Mouse (Mus musculus) frontal cortex, adult (tissue): ENCODE results near the gene Sumo2.
"Not testable (repeated sequence)": the region's sequence is repeated elsewhere in the genome, so short reads cannot be mapped to it uniquely, and the experiment has no call there.

Experiments used
- ATAC-seq: cut with Nextera tagmentation; 2 replicates; pipeline ENCODE4 v1.9.2; 2017; ENCODE audit warnings: mild to moderate bottlenecking, moderate library complexity, mixed read lengths; ENCODE audit not compliant: low TSS enrichment

Gene Sumo2

GRCm38 (mm10) chr11:115519581-115519980, 16.5 kb downstream of the Sumo2 start:
- no peak for ATAC-seq

GRCm38 (mm10) chr11:115518693-115519092, 17.4 kb downstream of the Sumo2 start:
- peak; percentile 22; the same call in 1 of the 2 replicates for ATAC-seq

- no peak for ATAC-seq
Measured at GRCm38 (mm10) chr11:115516942-115517341, 19.1 kb downstream of the Sumo2 start.

- ATAC-seq: no peak
Measured at GRCm38 (mm10) chr11:115515021-115515420, 21.1 kb downstream of the Sumo2 start.

- ATAC-seq: peak; percentile 88
Measured at GRCm38 (mm10) chr11:115514238-115514663, 21.8 kb downstream of the Sumo2 start, which contains the start of gene Jpt1. Gene Jpt1, minus strand, starts transcription at chr11:115514387.

GRCm38 (mm10) chr11:115513271-115514237, 22.5 kb downstream of the Sumo2 start:
- peak; percentile 45 for ATAC-seq

GRCm38 (mm10) chr11:115512407-115513183, 23.5 kb downstream of the Sumo2 start:
- ATAC-seq: no peak

- no peak for ATAC-seq
Measured at GRCm38 (mm10) chr11:115512004-115512403, 24.1 kb downstream of the Sumo2 start.

GRCm38 (mm10) chr11:115511121-115511520, 25.0 kb downstream of the Sumo2 start:
- no peak for ATAC-seq

GRCm38 (mm10) chr11:115510507-115510888, 25.6 kb downstream of the Sumo2 start:
- ATAC-seq: no peak

- no peak for ATAC-seq
Measured at GRCm38 (mm10) chr11:115509773-115510506, 26.1 kb downstream of the Sumo2 start.

- ATAC-seq: no peak
Measured at GRCm38 (mm10) chr11:115508061-115508460, 28.0 kb downstream of the Sumo2 start.

- ATAC-seq: no peak
Measured at GRCm38 (mm10) chr11:115506586-115506985, 29.5 kb downstream of the Sumo2 start.

GRCm38 (mm10) chr11:115502636-115503035, 33.4 kb downstream of the Sumo2 start:
- ATAC-seq: no peak

GRCm38 (mm10) chr11:115496559-115496958, 39.5 kb downstream of the Sumo2 start:
- not testable (repeated sequence) for ATAC-seq

GRCm38 (mm10) chr11:115492387-115492786, 43.7 kb downstream of the Sumo2 start:
- ATAC-seq: no peak

GRCm38 (mm10) chr11:115491356-115492083, 44.6 kb downstream of the Sumo2 start, which contains the start of gene Nt5c:
Gene Nt5c, minus strand, starts transcription at chr11:115491862.
- ATAC-seq: peak; percentile 92

- ATAC-seq: no peak
Measured at GRCm38 (mm10) chr11:115490441-115491355, 45.4 kb downstream of the Sumo2 start.

- ATAC-seq: no peak
Measured at GRCm38 (mm10) chr11:115488551-115489104, 47.4 kb downstream of the Sumo2 start.

GRCm38 (mm10) chr11:115485155-115485554, 50.9 kb downstream of the Sumo2 start:
- no peak for ATAC-seq
